Mouse (Mus musculus): ENCODE data around the gene Lypd6.

Lypd6 gene

DNA sequence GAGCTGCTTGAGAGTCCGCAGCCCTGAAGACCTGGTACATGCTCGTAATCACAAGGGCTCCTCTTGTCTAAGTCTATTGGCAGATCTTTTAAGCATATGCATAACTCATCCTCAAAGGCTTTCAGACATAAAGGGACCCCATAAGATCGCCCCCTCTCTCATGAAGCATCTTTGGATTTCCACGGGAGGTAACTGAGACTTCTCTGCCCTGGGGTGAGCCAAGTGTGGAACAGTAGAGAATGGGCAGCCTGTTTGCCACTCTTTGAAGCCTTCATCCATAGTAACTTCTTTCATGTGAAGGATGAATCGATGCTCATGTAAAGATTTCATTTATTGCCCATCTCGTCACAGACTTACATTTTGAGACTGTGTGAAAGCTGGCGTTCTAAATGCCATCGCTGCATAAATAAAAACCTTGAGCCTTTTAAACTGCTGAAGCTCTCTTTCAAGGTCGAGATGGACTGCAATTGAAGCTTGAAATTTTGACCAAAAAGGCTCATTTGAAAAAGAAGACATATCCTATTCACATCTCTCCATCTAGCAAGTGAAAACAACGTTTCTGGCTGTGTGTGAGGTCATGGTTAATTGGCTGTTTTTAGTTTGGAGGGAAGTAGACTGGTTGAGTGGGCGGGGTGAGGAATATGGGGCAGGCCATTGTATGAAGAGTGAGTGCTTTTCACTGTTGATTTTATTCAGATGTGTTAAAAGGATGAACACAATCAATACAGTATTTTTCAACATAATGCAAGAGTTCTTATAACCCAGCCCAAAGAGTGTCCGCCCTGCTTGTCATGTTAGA, 107.7 kb downstream of the Lypd6 start:
- no peak for DNase-seq

DNA sequence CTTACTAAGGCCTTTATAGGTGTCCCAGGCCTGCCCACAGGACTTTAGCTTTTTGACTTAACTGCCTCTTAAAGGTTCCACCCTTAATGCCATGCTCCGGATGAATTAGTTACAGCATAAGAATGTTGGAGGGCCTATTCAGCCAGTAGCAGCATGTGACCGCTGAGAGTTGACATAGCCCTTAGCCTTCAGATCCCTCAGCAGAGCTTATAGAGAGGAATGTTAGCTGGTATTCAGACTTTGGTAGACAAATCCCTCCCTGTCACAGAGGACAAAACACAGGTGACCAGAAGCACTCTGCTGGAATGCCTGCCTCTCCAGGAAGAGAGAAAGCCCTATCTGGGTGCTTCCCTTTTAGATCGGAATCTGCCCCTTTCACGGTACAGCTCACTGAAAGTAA, 109.5 kb downstream of the Lypd6 start:
- no peak for DNase-seq

DNA sequence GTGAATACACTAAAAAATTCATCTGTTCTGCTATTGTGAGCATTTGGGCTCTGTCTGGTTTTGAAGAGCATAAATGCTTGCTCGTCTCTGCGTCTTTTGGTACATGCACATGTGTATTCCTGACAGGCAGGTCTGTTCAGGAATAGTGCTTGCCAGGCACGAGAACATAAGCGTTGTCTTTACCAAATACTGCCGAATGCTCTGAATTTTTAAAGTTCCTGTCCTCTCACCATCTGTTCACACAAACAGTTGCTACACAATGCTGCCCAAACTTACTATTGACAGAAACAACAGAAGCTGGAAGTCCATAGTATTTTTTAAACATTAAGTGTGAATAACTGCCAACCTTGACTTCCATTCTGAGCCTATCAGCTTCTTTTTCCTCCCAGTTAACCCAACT, 112.9 kb downstream of the Lypd6 start:
- no peak for DNase-seq

DNA sequence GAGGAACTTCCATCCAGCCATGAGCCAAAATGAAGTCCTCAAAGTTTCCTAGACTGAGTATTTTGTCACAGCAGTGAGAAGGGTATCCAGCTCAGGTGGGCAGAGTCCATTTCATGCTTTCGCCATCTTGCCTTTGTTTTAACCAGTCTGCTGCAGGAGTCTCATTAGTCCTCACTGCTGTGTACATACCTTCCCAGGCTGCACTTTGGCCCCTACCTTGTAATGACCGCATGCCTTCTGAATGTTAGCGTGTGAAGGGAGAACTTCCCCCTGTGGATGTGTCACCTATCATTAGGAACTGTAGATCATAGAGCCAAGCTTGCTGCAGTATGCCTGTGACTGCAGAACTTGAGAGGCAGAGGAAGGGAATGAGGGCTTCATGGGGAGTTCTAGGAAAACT, 114.2 kb downstream of the Lypd6 start:
- DNase-seq: no peak

DNA sequence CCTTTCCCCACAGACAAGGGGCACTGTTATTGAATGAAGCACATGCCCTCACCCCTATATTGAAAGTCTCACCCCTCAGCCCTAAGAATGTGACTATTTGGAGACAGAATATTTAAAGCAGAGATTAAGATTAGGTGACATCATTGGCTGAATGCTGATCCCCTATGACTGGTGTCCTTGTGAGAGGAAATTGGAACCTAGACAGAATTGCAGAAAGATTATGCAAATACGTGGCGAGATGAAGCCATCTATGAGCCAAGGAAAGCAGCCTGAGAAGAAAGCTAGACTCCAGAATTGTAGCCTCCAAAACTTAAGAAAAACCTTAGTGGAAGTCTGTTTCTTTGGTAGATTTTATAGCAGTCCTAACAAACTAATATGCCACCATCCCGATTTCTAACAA, 115.1 kb downstream of the Lypd6 start:
- DNase-seq: no peak

DNA sequence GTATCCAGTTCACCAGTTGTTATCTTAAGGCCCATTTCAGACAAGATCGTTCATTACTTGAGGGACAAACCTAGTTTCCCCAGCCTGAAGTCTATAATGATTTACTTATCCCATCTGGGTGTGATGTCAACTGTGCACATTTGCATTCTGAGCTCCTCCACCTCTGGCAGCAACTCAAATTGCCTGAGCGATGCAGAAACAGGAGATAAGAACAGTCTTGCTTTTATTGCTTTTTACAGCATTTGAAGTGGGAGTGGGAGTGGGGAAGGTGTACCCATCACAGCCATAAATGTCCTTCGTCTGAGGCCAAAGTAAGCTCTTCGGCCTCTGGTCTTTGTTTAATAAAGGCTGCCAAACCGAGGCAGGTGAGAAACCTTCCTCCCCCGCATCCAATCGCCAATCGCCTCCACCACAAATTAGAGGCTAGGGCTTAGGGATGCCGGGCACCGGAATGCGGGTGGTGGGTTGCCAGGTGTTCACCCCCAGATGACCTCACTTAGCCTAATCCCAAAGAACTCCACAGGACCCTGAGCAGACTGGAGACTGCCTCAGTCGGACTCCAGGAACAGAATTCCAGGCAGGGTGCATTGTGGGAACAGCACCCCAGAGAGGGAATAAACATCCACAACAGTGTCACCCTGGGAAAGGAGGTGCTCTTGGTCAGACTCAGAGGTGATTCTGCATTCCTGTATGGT, 120.6 kb downstream of the Lypd6 start:
- no peak for DNase-seq

DNA sequence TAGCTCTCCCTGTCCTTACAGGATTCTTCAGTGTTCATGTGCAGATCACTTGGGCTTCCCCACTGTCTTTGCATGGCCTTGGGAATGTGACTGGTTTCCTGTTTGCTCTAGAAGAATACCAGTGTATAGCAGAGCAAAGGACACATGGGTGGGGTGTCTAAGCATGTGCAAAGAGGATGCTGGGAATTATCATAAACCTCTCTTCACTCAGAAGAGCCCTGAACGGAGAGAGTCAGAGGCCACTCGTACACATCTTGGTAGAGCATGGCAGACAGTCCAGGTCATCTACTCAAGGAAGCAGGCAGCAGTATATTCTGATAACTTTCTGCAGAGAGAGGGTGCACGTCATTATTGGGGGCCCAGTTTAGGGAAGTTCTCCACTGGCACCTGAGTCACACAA, 122.6 kb downstream of the Lypd6 start:
- no peak for DNase-seq

DNA sequence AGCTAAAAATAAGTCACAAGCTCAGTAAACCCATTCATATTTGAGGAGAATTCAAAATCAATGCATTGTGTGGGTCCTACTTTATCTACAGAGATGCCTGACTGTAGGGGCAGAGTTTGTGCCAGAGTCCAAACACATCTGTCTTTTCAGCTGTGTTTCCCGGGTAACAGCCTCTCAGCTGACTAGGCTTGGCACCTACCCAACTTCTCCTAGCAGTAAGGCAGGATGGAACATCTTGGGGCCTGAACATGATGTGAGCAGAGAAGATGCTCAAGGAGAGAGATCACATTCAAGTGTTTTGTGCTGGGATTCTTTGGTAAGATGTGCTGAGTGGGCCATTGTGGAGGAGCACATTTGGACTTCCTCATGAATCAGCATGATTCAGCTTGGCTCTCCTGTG, 130.5 kb downstream of the Lypd6 start:
- DNase-seq: peak in 1 of 2 experiments; percentile 24

DNA sequence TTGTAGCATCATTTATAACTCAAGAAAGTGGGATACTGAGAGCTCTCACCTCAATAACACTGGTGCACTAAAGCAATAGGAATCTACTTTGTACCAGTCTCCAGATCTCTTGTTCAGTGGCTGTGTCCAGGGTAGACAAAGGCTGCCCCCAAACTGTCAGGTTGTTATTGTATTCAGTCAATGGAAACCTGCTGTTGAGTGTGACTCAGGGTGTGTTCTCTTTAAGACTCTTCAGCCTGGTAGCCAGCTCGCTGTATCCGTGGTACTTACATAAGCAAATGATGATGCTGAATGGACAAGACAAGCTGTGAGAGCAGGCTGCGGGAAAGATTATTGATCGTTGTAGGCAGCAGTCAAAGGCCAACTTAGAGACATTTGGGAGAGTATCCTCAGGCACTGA, 131.6 kb downstream of the Lypd6 start:
- no peak for DNase-seq

DNA sequence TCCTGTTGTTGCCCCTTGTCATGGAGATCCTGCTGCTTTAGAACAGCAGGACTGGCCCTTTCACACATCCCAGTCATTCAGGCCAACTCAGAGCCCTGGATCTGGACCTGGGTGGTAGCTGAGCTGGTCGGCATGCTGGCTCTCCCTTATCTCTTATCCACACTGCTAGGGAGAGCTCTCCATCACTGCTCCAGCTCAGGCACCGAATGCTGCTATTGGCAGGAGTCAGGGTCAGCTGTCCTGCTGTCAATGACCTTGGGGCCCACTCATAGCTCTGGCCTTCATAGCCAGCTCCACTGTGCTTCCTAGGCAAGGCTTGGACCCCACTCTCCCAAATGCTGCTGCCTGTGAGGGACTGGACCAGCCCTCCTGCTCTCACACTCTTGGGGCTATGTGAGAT, 134.3 kb downstream of the Lypd6 start:
- DNase-seq: no peak

DNA sequence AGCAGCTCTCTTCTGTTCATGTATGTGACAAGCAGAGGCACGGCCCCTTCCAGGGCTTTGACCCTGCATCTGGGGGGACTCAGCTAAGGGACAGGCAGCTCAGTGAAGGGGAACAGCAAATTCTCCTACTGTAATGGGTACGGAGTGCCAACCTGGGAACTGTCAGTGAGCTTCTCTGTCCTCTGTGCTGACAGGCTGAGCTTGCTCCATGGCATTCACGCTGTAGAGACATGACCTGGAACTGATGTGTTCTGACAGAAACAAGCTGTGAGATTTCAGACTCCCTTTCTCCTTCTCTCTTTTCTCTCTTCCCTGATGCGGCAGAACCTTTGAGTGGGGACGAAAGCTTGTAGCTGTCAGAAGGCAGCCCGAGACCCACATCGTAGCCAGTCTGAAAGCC, 154.3 kb downstream of the Lypd6 start:
- DNase-seq: peak; percentile 53 to 63

DNA sequence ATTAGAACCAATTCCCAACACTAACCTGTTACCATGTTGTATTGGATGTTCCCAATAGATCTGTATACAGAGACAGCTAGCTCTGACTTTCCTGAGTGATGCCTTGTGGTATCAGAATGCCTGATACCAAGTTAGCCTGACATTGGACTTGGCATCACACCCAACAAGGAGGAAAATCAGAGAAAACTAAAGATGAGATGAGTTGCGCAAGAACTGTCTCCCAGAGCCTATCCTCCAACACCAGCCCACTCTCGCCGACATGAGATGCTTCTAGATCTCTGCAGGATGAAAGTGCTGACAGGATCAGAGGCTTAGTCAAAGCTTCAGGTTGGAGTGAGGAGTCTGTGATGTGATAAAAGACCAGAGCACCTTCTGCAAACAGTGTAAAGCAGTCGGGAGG, 158.8 kb downstream of the Lypd6 start:
- no peak for DNase-seq

DNA sequence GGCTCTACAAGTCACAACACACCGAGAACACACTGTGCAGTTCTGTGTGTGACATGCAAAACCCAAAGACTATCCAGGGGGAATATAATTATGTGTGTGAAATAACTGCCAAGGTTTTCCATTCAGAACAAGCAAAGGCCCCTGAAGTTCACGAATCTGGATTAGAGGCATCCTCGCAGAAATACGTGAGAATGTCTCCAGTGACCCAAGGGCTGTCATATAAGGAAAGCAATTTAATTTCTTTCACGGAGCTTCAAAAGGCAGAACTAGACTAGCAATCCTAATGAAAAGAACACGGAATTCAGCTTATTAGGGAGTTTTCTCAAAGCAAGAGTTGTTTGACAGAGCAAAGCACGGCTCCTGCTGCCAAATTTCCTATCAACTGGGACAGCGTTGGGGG, 167.3 kb downstream of the Lypd6 start:
- no peak for DNase-seq

All from cerebellum, postnatal 14 days (tissue).